Mouse (Mus musculus) brain, embryonic 18.5 days (tissue): ENCODE measurements around the gene Boc.

Experiments used
- DNase-seq: peaks from one replicate; pipeline ENCODE4 v3.0.0-alpha.2; 2012; ENCODE audit warnings: low read depth, low spot score

Boc gene

DNA sequence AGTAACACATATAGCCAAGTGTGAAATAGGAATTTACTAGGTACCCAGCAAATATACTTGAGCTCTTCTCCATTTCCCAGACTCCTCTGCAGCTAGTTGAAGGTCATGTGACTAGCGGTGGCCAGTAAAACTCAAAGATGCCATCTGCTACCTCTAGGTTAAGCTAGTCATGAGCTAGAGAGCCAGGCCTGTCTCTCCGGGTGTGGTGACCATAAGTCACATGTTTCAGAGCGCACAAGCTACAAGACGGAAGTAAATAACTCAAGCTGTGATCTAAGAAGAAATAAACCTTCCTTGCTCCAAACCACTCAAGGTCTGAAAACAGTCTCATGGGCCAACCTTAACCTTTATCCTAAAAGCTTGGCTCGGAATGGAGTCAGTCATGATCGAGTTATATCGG is 29.7 kb downstream of the Boc start:
- no peak for DNase-seq

GRCm38 (mm10) chr16:44527218-44527905 is 31.3 kb downstream of the Boc start:
- DNase-seq: no peak

GRCm38 (mm10) chr16:44526689-44527088 is 32.0 kb downstream of the Boc start:
- DNase-seq: no peak

- no peak for DNase-seq
Observed at GRCm38 (mm10) chr16:44526044-44526443, 32.7 kb downstream of the Boc start.

DNA sequence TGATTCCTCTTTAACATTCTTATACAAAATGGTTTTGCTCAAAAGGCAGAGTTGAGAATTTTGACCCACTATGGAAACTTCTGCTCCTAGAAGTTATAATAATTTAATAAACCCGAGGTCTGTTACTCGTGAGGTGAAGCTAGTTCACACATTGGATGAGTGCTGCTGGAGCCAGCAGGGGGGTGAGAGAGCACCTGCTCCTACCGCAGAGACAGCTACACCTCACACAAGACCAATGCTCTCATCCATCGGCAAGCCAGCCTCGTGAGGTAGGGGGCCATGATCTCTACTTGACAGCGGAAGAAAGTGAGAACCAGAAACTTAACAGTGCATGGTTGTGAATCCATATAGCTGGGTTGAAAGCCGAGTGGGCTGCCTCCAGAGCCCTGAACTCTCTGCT is 35.1 kb downstream of the Boc start:
- no peak for DNase-seq

GRCm38 (mm10) chr16:44516498-44516897 is 42.2 kb downstream of the Boc start:
- no peak for DNase-seq

- DNase-seq: no peak
Observed at GRCm38 (mm10) chr16:44510521-44511213, 48.0 kb downstream of the Boc start.

GRCm38 (mm10) chr16:44509458-44510344 is 49.0 kb downstream of the Boc start:
- no peak for DNase-seq

GRCm38 (mm10) chr16:44508772-44509171 is 49.9 kb downstream of the Boc start:
- DNase-seq: no peak

GRCm38 (mm10) chr16:44508025-44508424 is 50.7 kb downstream of the Boc start:
- DNase-seq: no peak

DNA sequence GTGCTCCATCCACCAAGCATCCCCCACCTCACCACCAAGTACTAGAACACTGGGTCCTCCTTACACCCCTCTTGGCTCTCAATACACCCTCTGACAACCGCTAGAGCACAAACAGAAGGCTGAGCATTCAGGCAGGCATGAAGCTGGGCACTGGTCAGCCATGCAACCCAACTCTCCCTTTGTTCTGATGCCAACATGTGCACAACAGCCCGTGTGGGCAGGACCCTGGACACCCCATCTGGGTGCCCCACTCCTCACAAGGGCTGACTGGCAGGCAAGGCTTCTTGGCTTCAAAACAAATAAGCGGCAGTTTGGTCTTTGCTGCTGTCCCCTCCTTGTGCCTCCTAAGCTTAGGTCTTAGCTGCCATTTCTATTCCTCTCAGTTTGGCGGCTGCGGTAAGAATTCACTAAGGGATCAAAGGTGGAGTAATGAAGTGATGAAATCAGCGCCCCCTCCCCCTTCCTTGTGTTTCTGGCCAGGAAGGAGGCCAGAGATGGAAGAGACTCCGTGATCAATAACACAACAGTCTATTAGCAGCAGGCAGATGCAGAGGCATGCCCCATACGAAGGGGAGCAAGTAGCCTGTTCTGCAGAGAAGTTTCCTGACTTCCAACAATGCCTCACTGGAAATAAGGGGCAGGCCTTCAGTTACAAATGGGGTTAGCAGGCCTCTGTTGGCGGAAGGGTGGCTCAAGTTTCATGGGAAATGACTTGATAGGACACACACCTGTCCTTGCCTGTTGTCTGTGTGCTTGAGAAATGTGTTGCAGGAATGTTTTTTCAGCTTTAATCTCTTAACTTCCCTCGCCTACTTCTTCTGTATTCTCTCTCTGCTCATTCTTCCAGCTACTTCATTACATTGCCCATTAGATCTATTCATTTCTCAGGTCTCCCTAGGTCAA is 51.4 kb downstream of the Boc start:
- no peak for DNase-seq

DNA sequence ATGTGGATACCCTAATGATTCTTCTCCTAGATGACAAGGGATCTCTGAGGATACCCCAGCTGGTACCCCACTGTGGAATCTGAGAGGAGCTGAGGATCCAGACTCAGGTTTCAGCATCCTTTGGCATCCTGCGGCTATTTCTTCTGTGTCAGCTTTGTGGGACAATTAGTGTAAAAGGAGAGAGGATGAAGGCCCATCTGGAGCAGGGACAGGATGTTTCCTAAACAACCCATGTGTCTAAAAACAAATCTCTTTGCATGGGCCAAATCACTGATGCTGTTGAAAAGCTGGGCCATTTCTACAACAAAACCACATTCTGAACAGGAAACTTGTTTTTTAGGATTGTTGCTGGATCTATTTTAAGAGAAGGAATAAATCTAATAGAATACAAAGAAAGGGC is 53.5 kb downstream of the Boc start:
- DNase-seq: no peak

GRCm38 (mm10) chr16:44502895-44503575 is 55.7 kb downstream of the Boc start:
- no peak for DNase-seq

DNA sequence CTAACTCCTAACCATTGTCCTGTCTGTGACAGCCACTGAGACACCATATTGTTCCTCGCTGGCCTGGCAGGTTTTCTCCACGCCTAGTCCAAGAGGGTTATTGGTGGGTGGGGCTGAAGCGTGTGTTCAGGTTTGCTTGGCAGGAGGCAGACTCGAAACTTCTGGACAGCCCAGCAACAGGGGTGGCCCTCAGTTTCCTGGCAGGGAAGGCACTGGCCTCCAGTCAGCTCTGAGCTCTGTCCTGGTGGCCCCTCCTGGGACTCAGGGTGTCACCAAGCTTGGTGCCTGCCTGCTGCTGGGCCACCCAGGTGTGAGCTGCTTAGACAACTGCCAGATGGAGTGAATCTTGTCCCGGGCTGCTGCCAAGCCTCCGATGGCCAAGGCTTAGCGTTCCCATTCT is 56.4 kb downstream of the Boc start:
- DNase-seq: no peak

- DNase-seq: no peak
Observed at GRCm38 (mm10) chr16:44501783-44502182, 56.9 kb downstream of the Boc start.

GRCm38 (mm10) chr16:44498447-44498846 is 60.2 kb downstream of the Boc start:
- DNase-seq: no peak

DNA sequence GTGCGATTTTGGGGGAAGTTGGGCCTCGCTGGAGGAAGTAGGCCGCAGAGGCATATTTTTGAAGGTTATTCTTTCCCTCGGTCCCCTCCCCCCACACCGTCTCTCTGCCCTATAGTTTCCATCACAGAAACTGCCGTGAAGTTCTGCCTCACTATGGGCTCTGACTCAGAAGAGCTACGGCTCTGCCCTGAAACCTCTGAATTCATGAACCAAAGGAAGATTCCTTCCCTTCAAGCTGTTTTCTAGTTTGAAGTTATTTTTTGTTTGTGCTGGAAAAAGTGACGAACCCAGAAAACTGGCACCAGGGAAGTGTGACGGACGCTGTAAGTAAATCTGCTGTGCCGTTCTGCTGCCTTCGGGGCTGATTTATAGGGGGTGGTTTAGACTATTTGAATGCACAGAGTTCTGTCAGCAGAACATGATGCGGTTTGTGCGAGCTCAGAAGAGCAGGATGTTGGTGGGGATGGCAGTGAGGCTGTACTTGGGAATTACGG is 61.7 kb downstream of the Boc start:
- no peak for DNase-seq

DNA sequence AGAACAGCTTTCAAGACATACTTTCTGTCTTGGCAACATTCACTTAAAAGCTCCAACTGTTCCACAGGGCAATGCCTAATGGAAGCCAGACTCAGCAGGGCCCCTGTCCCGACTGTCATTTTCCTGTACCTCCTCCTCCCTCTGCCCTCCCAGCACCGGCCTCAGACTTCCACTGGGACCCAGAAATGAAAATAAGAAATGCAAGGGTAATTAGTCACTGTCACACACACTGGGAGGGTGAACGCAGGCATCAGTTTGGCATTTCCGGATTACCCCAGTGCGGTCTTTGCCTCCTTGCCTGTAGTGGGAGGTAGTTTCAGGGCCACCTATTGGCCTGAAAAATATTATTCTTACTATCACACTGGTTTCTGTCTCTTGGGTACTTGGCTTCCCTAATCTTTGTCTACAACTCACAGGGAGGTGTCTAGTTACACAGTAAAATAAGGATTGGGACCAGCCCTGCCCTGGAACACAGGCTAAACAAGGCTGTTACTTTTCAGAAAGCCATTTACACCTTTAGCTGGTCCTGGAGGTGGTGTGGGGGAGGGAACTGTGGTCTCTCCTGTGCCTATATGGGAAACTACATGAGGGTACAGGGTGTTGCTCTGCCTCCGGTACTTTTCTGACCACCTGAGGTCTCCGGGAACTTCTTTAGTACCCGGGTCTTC is 64.1 kb downstream of the Boc start:
- no peak for DNase-seq

DNA sequence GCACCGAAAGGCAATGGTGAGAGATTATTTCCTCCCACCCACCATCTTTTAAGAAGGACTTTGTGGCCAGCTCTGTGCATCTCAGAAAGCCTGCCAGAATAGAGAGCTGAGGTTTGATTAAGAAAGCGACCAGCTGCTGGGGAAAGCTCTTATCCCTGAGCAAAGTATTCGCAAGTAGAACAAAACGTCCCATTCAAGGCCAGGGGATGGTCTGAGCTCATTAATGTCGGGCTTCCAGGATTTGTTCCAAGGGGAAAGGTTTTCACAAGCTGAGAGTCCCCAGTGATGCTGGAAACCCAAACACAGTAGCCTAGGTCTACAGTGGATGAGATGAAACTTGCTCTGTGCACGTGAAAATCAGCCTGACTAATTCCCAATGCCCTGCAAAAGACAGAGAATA is 64.8 kb downstream of the Boc start:
- no peak for DNase-seq

DNA sequence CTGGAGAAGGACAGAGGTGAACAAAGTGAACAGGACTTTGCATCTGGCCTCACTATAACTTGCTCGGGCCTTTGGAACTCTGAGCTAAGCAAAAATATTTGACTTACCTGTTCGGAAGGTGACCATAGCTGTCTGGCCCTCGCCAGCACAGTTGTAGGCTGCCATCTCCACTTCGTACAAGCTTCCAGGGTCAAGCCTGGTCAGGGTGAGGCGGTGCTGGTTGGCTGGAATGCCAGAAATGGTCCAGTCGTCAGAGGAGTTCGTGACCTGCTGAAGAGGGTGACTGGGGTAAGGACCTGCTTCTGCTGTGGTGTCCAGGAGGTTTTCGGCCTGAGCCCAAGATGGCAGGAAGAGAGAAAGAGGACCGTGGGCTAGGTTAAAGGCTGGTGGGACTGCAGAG is 66.0 kb downstream of the Boc start:
- no peak for DNase-seq
